Mouse (Mus musculus): ENCODE measurements around the gene Slc4a4. TPM values are rescaled to one million over a fixed set of nuclear protein-coding genes. Genes with fewer than 3 reads are reported as not detected.
"Not testable (repeated sequence)": the region's sequence is repeated elsewhere in the genome, so short reads cannot be mapped to it uniquely, and the experiment has no call there.

The Slc4a4 gene
- total RNA-seq, 2 experiments from 2014 or later: not detected

DNA sequence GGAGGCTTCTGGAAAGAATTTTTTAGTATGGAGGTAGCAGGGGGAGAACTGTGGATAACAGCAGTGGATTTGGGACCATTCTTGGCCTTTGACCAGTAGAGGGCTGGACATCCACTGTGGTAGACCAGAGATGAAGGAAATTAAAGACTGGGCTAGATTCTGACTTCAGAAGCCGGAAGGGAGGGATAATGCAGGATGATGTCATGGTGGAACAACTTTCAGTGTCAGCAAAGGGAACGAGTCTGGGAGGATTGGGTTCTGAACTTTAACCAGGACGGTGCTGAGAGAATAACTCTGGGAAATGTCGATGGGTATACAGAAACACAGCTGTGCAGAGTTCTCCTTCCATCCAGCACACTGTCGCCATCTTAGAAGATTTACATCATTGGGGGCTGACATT is 175.7 kb downstream of the Slc4a4 start:
- ATAC-seq (replicated peaks; ENCODE audit: poor library complexity): no peak

DNA sequence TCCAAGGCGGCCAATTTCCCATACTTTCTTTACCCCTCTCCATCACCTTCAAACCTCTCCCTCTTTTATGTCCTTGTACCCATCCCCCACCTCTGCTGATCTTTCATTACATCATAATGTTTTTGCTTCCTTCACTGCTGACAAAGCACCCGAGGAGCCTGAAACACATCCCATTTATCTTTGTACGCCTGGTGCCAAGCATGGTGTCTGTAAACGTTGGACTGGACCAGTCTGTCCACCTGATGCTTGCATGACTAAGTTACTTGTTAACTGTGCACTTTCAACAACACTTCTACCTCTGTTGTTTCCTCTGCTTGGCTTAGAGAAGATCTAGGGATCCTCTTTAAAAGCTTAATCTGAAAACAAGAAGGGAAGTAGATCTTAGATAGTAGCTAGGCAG is 180.5 kb downstream of the Slc4a4 start:
- ATAC-seq (replicated peaks; ENCODE audit: poor library complexity): no peak

DNA sequence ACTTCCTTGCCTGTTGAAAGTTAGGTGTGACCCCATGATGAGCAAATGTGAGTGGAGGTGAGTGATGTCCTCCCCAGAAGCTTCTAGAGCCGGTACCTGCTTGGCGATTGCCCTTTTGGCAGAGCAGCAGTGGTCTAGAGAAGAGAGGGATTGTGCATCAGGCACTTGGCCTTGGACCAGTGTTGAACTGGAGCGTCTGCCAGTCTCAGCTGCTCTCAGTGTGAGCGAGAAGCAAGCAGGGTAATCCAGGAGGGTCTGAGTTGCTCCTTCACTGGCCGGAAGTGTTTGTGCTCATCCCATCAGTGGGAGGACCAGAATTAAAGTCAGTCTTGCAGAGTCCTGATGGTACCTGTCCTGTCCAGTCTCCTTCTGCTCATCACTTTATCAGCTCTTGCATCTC is 181.5 kb downstream of the Slc4a4 start:
- no peak for ATAC-seq (replicated peaks; ENCODE audit: poor library complexity)

GRCm38 (mm10) chr5:89070051-89070450 is 183.4 kb downstream of the Slc4a4 start:
- no peak for ATAC-seq (replicated peaks; ENCODE audit: poor library complexity)

DNA sequence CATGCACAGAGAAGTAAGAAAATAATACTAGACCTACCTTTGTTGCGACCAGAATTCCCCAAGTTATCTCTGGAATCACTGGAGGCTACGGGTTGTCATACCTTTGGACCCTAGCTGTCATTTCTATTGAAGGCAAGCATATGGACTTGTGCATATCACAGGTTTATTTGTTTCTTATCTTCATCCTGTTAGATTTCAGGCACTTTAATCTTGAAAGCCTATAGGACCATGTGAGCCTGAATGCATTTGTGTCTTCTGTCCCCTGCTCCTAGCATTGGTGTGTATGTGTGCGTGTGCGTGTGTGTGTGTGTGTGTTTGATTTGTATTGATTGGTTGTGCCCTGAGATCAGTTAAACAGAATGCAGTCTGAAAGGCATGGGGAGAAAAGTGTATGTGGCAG is 185.3 kb downstream of the Slc4a4 start:
- no peak for ATAC-seq (replicated peaks; ENCODE audit: poor library complexity)

- ATAC-seq (replicated peaks; ENCODE audit: poor library complexity): no peak
These were observed 191.1 kb downstream of the Slc4a4 start for GRCm38 (mm10) chr5:89077711-89078110.

- ATAC-seq (replicated peaks; ENCODE audit: poor library complexity): no peak
These were observed 196.9 kb downstream of the Slc4a4 start for GRCm38 (mm10) chr5:89083476-89083875.

DNA sequence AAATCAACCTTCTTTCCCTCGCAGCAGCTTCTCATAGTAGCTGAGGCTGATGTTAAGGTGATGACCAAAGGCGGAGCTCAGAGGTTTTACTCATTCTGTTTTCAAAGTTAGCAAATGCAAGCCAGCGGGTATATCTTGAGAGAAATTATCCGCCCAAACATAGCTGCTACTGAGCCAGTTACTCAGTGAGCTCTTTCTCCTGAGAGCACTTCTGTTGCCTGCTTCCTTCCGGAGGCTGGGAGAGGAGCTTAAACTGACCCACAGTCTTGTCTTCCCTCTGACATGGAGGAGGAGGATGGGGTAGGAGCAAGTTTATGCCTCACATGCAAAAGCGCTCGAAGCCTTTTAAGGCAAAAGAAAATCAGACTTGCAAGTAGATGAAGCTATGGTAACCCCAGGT is 201.3 kb downstream of the Slc4a4 start:
- ATAC-seq (replicated peaks; ENCODE audit: poor library complexity): no peak

DNA sequence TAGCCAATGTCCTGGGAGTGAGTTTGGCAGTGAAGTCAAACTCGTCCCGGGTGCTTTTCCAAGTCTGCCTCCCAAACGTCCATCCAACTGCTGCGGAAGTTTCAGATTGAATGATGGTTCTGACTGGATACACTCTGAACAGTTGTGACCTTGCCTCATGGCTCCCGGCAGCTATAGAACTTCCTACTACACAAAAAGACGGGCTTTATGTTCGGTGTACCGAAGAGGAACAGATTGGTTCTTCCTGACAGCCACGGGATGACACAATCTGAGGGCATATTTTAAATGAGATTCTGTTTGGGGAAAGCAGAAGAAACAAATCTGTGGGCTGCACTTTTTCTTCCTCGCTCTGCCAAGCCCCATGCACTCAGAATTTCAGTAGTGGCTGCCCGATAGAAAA is 201.8 kb downstream of the Slc4a4 start:
- no peak for ATAC-seq (replicated peaks; ENCODE audit: poor library complexity)

GRCm38 (mm10) chr5:89090131-89090530 is 203.5 kb downstream of the Slc4a4 start:
- no peak for ATAC-seq (replicated peaks; ENCODE audit: poor library complexity)

GRCm38 (mm10) chr5:89096371-89096770 is 209.8 kb downstream of the Slc4a4 start:
- ATAC-seq (replicated peaks; ENCODE audit: poor library complexity): no peak

- ATAC-seq (replicated peaks; ENCODE audit: poor library complexity): no peak
These were observed 210.7 kb downstream of the Slc4a4 start for GRCm38 (mm10) chr5:89097291-89097690.

DNA sequence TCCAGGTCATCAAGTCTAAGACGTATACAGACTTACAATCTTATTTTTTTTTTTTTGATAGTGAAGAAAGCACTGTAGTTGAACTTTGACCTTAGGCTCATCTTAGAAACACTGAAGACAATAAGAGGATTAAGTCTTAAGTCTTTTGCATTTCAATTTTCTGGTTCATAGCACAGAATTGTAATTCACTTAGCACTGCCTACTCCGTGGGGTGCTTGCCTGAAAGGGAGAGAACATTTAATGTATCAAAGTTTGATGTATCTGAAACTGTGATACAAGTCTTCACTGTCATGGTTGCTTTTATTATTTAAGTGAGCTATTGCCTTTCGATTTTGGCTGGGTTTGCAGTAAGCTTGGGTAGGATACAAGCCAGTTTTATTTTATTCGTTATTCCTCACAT is 211.5 kb downstream of the Slc4a4 start:
- ATAC-seq (replicated peaks; ENCODE audit: poor library complexity): no peak

DNA sequence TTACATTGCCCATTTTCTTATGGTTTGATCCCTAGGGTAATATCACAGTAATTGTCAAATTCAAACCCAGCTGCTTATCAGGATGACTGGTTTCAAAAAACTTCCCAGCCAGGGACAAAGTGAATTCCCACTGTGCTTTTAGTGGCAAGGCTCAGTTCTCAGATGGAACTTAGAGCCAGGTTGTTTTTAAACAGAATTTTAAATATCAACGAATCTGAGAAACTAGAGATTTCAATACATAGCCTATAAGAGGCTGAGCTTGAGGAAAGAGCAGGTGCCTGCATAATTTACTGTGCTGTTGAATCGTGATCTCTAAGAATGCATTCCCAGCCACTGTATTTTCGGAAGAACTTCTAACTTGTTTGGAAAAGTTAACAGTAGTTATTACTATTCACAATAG is 213.3 kb downstream of the Slc4a4 start:
- no peak for ATAC-seq (replicated peaks; ENCODE audit: poor library complexity)

GRCm38 (mm10) chr5:89102560-89102959 is 215.9 kb downstream of the Slc4a4 start:
- no peak for ATAC-seq (replicated peaks; ENCODE audit: poor library complexity)

DNA sequence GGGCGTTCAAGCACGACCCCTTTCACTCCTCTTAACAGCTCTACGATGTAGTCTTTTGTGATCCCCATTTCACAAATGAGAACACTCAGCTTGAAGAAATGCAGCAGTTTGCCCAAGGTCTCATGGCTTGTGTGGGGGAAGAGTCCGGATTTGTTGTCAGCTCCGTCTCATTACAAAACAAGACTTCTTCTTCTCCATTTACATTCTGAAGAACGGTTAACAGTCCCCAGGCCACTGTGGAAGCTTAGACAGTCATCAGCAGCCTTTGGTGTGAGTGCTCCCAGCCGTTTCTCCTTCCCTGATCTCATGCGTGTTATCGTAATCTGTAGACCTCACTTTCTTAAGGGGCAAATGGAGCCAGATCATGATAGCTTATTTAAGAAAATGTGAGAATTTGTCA is 218.7 kb downstream of the Slc4a4 start:
- no peak for ATAC-seq (replicated peaks; ENCODE audit: poor library complexity)

GRCm38 (mm10) chr5:89106217-89106616 is 219.6 kb downstream of the Slc4a4 start:
- no peak for ATAC-seq (replicated peaks; ENCODE audit: poor library complexity)

DNA sequence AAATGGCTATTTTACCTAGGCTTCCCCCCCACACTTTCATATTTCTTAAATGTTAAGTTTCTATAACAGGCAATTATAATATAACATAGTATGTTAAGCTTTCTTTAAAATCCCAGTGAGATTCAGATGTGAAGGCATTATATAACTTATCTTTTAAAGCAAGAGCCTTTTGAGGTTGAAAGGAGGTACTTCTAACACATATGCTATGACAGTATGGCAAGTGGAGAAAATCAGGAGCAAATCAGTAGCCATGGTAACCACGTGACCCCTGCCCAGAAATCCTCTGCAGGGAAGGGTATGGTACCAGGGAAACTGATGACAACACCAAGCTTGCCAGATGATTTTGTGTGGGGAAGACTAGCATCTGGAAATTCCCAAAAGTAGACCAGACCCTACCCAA is 222.2 kb downstream of the Slc4a4 start:
- ATAC-seq (replicated peaks; ENCODE audit: poor library complexity): no peak

DNA sequence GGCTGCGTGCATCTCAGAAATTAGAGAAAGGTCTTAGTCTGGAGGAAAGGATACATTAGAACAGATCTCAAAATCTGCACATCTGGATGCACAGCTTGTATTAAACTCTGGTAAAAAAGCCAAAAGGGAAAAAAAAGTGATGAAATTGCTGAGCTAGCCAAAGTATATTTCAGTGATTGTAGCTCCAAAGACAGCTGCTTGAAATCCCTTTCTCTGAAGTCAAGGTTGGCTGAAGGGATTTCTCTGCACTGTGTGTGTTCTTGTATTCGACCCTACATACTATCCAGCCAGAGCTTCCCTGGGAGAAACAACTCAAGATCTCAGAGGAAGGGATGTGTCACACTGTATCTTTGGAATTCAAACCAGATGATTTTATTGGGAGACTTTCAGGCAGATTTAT is 223.2 kb downstream of the Slc4a4 start:
- ATAC-seq (replicated peaks; ENCODE audit: poor library complexity): no peak

DNA sequence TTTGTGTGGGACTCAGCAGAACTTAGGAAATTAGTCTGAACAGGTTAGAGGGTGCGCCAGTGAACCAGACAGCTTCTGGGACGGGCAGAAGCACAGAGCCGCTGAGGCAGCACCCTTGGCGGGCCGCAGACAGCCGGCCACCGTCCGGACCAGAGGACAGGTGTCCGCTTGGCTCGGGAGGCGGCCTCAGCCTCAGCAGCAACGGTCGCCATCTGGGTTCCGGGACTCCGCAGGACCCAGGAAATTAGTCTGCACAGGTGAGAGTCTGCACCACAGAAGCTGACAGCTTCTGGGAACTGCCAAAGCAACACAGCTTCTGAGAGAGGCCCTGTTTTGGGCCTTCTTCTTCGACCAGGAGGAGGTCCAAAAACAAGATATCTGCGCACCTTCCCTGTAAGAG is 225.4 kb downstream of the Slc4a4 start:
- ATAC-seq (replicated peaks; ENCODE audit: poor library complexity): not testable (repeated sequence)

DNA sequence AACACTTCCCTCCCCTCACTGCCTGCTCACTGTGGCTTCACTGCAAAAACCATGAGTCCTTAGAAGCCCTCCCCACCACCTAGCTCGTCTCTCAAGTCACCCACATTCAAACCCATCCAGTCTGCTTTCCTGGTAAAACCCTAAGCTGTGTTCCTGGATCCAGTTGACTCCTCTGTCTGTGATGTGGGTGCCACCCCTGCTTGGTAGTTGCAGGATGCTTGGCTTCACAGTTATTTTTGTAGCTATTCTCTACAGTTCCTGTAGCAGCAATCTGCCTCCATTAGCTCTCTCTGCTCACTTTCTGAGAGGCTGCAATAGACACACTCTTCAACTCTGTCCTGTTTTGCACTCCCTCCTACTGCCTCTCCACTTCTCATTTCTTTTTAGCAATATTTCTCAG is 234.3 kb downstream of the Slc4a4 start:
- ATAC-seq (replicated peaks; ENCODE audit: poor library complexity): no peak

DNA sequence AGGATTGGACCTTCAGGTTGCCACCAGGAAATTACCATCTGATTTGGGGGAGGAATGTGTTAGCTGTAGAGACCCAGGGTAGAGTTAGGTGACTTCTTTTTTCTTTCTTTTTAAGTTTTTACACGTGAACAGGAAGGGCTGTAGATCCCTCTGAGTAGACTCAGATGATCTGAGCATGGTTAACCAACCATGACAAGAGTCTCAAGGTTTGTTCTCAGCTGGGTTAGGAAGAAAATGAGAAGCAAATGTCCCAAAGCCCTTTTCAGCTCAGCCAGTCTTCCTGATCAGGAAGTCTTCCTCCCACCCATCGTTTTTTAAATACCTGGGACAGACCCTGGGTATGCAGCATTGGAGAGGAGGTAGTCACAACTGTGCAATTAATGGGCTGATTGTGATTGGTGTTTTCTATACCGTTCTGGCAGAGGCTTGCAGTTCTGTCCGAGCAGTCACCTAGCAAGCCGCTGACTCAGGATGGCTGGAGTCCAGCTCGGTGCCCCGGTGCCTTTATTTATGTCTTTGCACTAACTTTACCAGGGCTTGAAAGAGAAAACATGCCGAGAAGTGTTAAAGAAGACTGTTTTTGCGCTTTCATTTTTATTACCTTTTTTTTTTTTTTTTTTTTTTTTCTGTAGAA is 236.8 kb downstream of the Slc4a4 start:
- no peak for ATAC-seq (replicated peaks; ENCODE audit: poor library complexity)

DNA sequence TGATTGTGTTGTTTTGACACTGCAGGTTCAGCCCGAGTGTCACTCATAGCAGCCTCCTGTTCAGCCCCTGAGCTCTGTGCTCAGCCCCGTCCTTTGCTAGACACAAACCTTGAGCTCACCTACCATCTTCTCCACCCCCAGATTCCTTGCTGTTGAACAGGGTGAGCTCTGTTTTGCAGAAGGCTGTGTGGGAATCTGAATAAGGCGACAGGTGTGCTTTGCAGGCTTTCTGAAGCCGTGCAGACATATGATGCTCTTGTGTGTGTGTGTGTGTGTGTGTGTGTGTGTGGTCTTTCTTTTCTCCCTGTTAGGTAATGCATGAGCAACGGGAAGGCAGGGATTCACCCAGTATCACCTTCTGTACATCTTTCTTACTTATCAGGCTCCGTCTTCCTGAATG is 241.6 kb downstream of the Slc4a4 start:
- ATAC-seq (replicated peaks; ENCODE audit: poor library complexity): no peak

DNA sequence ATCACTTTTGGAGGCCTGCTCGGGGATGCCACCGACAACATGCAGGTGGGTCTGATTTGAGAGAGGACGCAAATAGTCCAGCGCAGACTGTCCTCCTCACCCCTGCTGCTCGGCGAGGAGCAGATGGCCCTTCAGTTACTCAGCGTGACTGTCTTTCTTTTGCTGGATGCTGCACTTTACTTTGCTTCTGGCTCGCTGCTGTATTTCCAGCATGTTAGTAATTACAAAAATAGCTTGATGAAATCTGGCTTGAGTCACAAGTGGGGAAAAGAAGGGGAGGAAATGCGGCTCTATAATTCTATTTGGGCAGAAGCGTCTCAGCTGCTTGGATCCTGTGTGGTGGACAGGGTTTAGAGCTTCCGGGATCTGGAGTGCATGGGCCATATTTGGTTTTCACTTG is 249.2 kb downstream of the Slc4a4 start:
- ATAC-seq (replicated peaks; ENCODE audit: poor library complexity): no peak
